In the genomic region with DNA sequence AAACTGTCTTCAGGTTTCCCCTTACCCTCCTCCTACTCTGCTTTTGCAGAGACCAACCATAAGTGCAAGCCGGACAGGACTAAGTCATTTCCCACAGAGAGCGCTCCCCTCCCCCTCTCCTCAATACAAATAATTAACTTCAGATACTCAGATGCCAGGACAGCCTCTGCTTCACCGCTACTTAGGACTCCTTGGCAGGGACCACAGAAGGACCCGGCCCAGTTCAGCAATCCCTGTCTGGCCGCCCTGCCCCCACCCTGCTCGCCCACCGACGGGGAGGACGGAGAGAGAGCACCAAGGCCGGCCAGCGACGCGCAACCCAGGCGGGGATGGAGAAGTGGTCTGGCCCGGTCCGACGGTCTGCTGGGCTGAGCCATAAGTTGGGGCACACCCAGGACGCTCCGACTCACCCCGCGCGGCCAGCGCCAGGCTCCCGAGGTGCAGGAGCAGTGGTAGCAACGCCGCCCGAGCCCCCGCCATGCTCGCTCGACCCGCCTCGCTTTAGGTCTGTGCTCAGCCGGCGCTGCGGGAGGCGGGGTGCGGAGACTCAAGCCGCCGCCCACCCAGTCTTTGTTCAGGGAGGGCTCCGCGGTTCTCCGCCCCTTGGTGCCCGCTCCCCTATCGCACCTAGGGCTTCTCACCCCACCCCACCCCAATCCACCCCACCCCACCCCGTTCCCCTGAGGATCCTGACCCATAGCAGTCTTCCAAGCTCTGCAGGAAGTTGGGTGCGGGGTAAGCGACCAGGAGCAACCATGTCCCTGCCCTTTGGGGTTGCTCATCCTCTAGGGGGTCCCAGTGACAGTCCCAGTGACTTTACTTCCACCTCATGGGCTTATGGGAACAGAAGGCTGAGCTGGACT, we compare ENCODE assay signal across 8 mouse cellular contexts. TPM values are rescaled to one million over a fixed set of nuclear protein-coding genes. Genes with fewer than 3 reads are reported as not detected.
DNase-seq lines count a peak whose midpoint lies in the region; ATAC-seq lines count a peak whose summit lies in the region.

TSS of gene Kcp (minus strand) at position 506 of the 863 bp plus-strand sequence.

- H3K9me3 ChIP-seq in heart, embryonic 13.5 days = no peaks in the 10 kb centered on the region
- no peaks in the 10 kb centered on the region for H3K9me3 ChIP-seq in midbrain, embryonic 16.5 days (replicated peaks; ENCODE audit: control insufficient read depth, low read length, poor library complexity, severe bottlenecking)

- H3K9ac ChIP-seq in heart, embryonic 13.5 days = peak within 1 kb of the TSS; percentile 79
- peak within 1 kb of the TSS; percentile 65 for H3K9ac ChIP-seq in midbrain, embryonic 16.5 days (ENCODE audit: low read depth, low read length)

- H3K27me3 ChIP-seq in heart, embryonic 13.5 days (replicated peaks) = peaks cover 11% of the 10 kb centered on the region
- H3K27me3 ChIP-seq in midbrain, embryonic 16.5 days (ENCODE audit: control insufficient read depth, insufficient read depth, low read depth, low read length) = peaks cover 15% of the 10 kb centered on the region

- WGBS in heart, embryonic 13.5 days = under 1% methylated on average over 47 of the region's 47 CpGs
- 2% methylated on average over 43 of the region's 47 CpGs for WGBS in midbrain, embryonic 16.5 days

- peaks cover 24% of the 10 kb centered on the region for H3K4me1 ChIP-seq in heart, embryonic 13.5 days
- H3K4me1 ChIP-seq in midbrain, embryonic 16.5 days (ENCODE audit: control insufficient read depth, insufficient read depth, low read length) = 0 out of 2 replicates have a peak, but pooled peaks cover 4% of the 10 kb centered on the region

- peak within 1 kb of the TSS; percentile 86 for H3K4me2 ChIP-seq in heart, embryonic 13.5 days
- H3K4me2 ChIP-seq in midbrain, embryonic 16.5 days (ENCODE audit: low read length) = peak within 1 kb of the TSS; percentile 68

- 0 out of 2 replicates have a peak, but pooled peaks cover 4% of the 10 kb centered on the region for H3K36me3 ChIP-seq in heart, embryonic 13.5 days
- H3K36me3 ChIP-seq in midbrain, embryonic 16.5 days (ENCODE audit: control insufficient read depth, insufficient read depth, low read length) = no peaks in the 10 kb centered on the region

- no peak within 1 kb of the TSS for H3K27ac ChIP-seq in heart, embryonic 13.5 days (replicated peaks)
- no peak within 1 kb of the TSS for H3K27ac ChIP-seq in midbrain, embryonic 16.5 days (ENCODE audit: low read length)

- peak within 1 kb of the TSS; percentile 71 for H3K4me3 ChIP-seq in heart, embryonic 13.5 days
- H3K4me3 ChIP-seq in midbrain, embryonic 16.5 days (ENCODE audit: low read depth, low read length) = peak within 1 kb of the TSS; percentile 51

- ATAC-seq in heart, embryonic 13.5 days (ENCODE audit: extremely low read depth, insufficient number of reproducible peaks, low FRiP score, low TSS enrichment) = peak; percentile 19; the same call in 1 of the 2 replicates
- ATAC-seq in midbrain, embryonic 16.5 days = peak; percentile 71
- no peak for ATAC-seq in monocyte, adult 5-6 weeks (replicated peaks; ENCODE audit: insufficient number of reproducible peaks, low FRiP score, low TSS enrichment, poor library complexity, severe bottlenecking)

- DNase-seq in gastrocnemius, postnatal 10 days = peak; percentile 53
- no peak for DNase-seq in gastrocnemius, adult 18-20 months (ENCODE audit: low spot score)
- DNase-seq in ZHBTc4 (ENCODE audit: low read depth, low spot score) = peak; percentile 66
- peak; percentile 67 for DNase-seq in kidney, postnatal 14 days
- DNase-seq in frontal cortex, adult 2 months (ENCODE audit: extremely low spot score in 1 of 2, low spot score in 1 of 2) = no peak

RNA-seq across cellular contexts. Expression of gene Kcp, which starts in this region (rescaled TPM):
- 10 to 100 TPM; 19.0 to 27.2 TPM for total RNA-seq in gastrocnemius, postnatal 10 days (2021)
- total RNA-seq in gastrocnemius, adult 18-20 months (2021) = 1 to 10 TPM; 3.9 to 6.4 TPM
- 11.9 and 13.0 TPM in 2 replicates for polyA plus RNA-seq in heart, embryonic 13.5 days (2015; fragmentation: Nextera tagmentation; extraction: Ambion mirVana)
- polyA plus RNA-seq in midbrain, embryonic 16.5 days (2015; fragmentation: Nextera tagmentation; extraction: Ambion mirVana) = 14.1 and 16.7 TPM in 2 replicates
- 5.7 and 5.8 TPM in 2 replicates for polyA plus RNA-seq in frontal cortex, adult 2 months (2012; rRNA removed)
- not detected in 3 replicates for total RNA-seq in monocyte, adult 5-6 weeks (2017)

Comparison
In these comparisons a context has a peak if more than half of its experiments do, and no peak if none do; other contexts are left out.
1. DNase-seq: peak in gastrocnemius, postnatal 10 days (single experiment), ZHBTc4 (single experiment) and kidney, postnatal 14 days (single experiment); none in gastrocnemius, adult 18-20 months (single experiment) and frontal cortex, adult 2 months (0 of 2).